Mouse (Mus musculus) kidney, adult 2 months (tissue): ENCODE data around the gene Kcnj15. TPM values are rescaled to one million over a fixed set of nuclear protein-coding genes. Genes with fewer than 3 reads are reported as not detected.

ENCODE experiments used
- DNase-seq: peaks from one replicate; pipeline ENCODE4 v3.0.0; 2021
- H3K27ac ChIP-seq: fragments of 200-500 bp; 2 replicates; pipeline ENCODE4 v1.5.1; 2012; ENCODE audit warnings: low read depth, low read length, control low read depth, inconsistent platforms; ENCODE audit not compliant: insufficient read depth
- H3K27me3 ChIP-seq: fragments of 200-500 bp; replicated peaks from 2 replicates; pipeline ENCODE4 v1.6.1; 2012; ENCODE audit warnings: mild to moderate bottlenecking, moderate library complexity, low read length, inconsistent platforms; ENCODE audit not compliant: control insufficient read depth, insufficient read depth
- H3K36me3 ChIP-seq: fragments of 200-500 bp; 2 replicates; pipeline ENCODE4 v1.6.1; 2012; ENCODE audit warnings: mild to moderate bottlenecking, moderate library complexity, low read length, inconsistent platforms; ENCODE audit not compliant: control insufficient read depth, insufficient read depth
- H3K4me1 ChIP-seq: fragments of 200-500 bp; 2 replicates; pipeline ENCODE4 v1.6.1; 2011; ENCODE audit warnings: low read length; ENCODE audit not compliant: control insufficient read depth, insufficient read depth
- H3K4me3 ChIP-seq: fragments of 200-500 bp; 2 replicates; pipeline ENCODE4 v1.5.1; 2011; ENCODE audit warnings: mild to moderate bottlenecking, low read depth, low read length, control low read depth; ENCODE audit not compliant: insufficient read depth
- CTCF ChIP-seq: fragments of 200-500 bp; conservative IDR thresholded peaks from 2 replicates; pipeline ENCODE4 v1.5.1; 2011; ENCODE audit warnings: low read depth, mild to moderate bottlenecking, control low read depth, low read length, moderate library complexity, mixed read lengths; ENCODE audit not compliant: insufficient read depth, insufficient read length
- POLR2A ChIP-seq: fragments of 200-500 bp; IDR thresholded peaks from one replicate; pipeline ENCODE4 v1.6.1; 2011; ENCODE audit warnings: low read depth, low read length, control low read depth
- WGBS: fragments of 180-500 bp; shearing (Covaris S2); methylation state at CpG from one replicate; pipeline ENCODE4 v1.1.7; 2018; 5-methylcytosine and 5-hydroxymethylcytosine counted together
- polyA plus RNA-seq: library from polyadenylated mRNA; depleted of rRNA; stranded (reverse); fragments of >200 nt; gene quantifications from 2 replicates; pipeline ENCODE4 v1.2.3, GENCODE M21; 2012

Gene Kcnj15
- polyA plus RNA-seq, 1 experiment: 327 TPM

DNA sequence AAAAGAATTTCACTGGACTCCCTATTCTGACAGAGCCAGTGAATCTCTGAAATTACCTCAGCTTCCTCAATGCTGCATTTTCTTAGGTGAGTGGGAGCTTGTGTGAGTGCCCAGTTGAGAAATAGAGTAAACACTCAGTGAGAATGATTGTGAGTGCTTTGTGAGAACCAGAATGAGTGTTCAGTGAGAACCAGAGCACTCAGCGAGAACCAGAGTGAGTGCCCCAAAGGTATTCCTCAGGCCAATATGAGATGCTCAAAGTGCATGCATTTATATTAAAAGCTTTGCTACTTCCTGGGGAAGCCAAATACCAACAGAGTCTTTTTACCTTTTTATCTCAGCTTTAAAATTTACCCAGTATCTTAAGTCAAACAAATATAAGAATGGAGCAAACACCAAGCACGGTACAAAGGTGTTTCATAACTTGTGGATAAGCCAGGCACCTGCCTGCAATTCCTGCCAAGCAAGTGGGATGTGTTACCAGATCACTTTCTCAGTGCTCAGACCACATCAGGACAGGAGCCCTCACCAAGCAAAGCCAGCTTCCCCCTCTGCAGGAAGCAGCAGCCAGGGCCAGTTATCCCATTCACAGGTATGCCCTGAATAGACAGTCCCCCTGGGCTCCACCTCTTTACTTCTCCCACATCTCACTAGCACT, 22.3 kb upstream of the Kcnj15 start:
- H3K4me1 ChIP-seq: no peaks in the 10 kb centered on the region
- no peaks in the 10 kb centered on the region for H3K36me3 ChIP-seq
- TF ChIP-seq POLR2A (no peak), CTCF (no peak)
- no peak overlapping the region for H3K4me3 ChIP-seq
- WGBS: 81% methylated on average over 2 of the region's 2 CpGs
- H3K27ac ChIP-seq: no peak overlapping the region
- no peaks in the 10 kb centered on the region for H3K27me3 ChIP-seq
- no peak for DNase-seq

DNA sequence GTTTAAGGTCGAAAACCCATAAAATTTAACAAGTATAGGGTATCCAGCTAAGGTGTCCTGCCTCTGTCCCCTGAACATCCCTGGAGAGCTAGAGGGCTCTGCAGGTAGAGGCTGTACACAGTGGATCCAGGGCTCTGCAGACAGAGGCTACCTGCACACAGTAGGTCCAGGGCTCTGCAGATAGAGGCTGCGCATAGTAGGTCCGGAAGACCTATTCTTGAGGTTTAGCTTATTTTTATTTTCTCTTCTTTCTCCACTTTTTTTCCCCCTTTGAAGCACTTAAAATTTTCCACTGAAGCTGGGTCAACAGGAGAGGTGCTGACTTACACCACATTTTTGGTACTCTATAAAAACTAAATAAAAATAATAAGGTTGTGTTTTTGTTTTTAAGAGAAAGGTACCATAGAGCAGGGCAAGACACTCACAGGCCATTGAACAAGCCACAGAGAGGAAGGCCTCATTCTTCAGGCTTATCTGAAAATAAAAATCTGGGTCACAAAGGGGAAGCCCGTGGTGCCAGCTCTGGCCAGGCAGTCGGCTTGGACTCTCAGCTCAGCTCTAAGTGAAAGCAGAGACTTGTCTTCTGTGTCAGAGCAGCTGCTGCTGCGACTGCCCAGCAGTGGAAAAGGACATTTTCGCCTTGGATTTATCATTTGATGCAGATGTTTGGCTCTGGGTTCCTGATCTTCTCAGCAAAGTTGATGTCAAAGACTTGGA, 18.0 kb upstream of the Kcnj15 start:
- Histone ChIP-seq H3K4me3 (no peak overlapping the region), H3K36me3 (no peaks in the 10 kb centered on the region), H3K27me3 (no peaks in the 10 kb centered on the region), H3K4me1 (peaks cover 10% of the 10 kb centered on the region; the same call in 1 of the 2 replicates), H3K27ac (no peak overlapping the region)
- DNase-seq: no peak
- TF ChIP-seq CTCF: no peak
- TF ChIP-seq POLR2A: no peak
- WGBS: 68% methylated on average over 7 of the region's 7 CpGs

DNA sequence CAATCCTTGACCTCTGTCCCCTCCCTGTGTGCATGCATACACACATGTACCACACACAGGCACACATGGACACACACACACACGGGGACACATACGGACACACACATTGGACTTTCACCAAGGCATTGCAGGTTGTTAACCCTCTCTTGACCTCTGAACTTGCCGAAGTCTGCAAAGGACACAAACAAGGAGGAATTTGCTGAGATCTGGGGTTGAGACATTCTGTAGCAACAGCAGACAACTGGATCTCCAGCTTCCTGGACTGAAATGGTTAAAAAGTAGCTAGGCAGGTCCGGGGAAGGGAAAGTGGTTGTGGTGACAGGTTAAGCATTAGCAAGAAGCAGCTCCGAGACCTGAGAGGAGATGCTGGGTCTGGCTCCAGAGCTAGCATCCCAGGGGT, 16.7 kb upstream of the Kcnj15 start:
- Histone ChIP-seq H3K27ac (peak overlapping the region; percentile 84), H3K36me3 (no peaks in the 10 kb centered on the region), H3K4me1 (peaks cover 19% of the 10 kb centered on the region; the same call in 1 of the 2 replicates), H3K4me3 (no peak overlapping the region), H3K27me3 (no peaks in the 10 kb centered on the region)
- peak; percentile 94 for DNase-seq
- TF ChIP-seq POLR2A: no peak
- TF ChIP-seq CTCF: no peak
- 27% methylated on average over 5 of the region's 5 CpGs for WGBS

DNA sequence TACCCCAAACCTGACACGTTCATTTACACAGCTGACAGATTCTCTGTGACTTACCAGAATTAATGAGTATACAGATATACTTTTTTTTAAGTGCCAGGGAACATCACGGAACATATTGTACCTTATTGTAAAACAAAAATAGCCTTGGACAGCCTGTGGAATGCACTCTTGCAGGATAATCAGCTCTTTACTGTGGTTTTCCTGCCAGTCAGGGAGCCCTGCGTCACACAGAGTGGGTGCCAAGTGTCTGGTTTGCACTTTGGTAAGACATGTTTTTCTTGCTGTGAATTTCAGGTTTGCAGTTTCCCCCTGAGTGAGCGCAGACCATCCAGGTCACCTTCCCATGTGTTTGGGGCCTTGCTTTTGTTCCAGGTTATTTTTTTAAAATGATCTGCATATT, 15.8 kb upstream of the Kcnj15 start:
- 32% methylated on average over 4 of the region's 4 CpGs for WGBS
- peak; percentile 93 for DNase-seq
- no peaks in the 10 kb centered on the region for H3K27me3 ChIP-seq
- no peaks in the 10 kb centered on the region for H3K36me3 ChIP-seq
- no peak for TF ChIP-seq CTCF
- TF ChIP-seq POLR2A: no peak
- peaks cover 26% of the 10 kb centered on the region; the same call in 1 of the 2 replicates for H3K4me1 ChIP-seq
- peak overlapping the region; percentile 92 for H3K27ac ChIP-seq
- H3K4me3 ChIP-seq: no peak overlapping the region

DNA sequence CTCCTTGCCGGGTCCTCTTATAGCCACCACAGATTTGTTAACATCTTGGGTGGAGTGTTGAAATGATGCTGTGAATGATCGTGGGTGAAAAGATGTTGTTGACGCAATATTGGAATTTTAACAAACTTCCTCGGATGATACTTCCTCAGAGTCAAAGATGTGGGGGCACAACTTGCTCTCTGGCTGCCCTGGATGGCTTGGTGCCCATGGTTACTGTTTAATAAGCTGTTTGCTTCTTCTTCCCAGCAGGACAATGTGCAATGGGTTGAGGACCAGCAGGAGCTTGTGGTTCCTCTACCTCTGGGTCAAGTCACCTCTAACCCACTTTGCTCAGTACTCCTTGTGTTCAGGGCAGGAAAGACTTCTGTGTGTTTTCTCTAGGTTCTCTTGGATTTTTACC, 15.2 kb upstream of the Kcnj15 start:
- TF ChIP-seq CTCF: no peak
- TF ChIP-seq POLR2A: no peak
- no peak overlapping the region for H3K4me3 ChIP-seq
- peaks cover 26% of the 10 kb centered on the region; the same call in 1 of the 2 replicates for H3K4me1 ChIP-seq
- no peaks in the 10 kb centered on the region for H3K27me3 ChIP-seq
- 50% methylated on average over 4 of the region's 4 CpGs for WGBS
- no peaks in the 10 kb centered on the region for H3K36me3 ChIP-seq
- peak overlapping the region; percentile 92 for H3K27ac ChIP-seq
- peak; percentile 95 for DNase-seq

DNA sequence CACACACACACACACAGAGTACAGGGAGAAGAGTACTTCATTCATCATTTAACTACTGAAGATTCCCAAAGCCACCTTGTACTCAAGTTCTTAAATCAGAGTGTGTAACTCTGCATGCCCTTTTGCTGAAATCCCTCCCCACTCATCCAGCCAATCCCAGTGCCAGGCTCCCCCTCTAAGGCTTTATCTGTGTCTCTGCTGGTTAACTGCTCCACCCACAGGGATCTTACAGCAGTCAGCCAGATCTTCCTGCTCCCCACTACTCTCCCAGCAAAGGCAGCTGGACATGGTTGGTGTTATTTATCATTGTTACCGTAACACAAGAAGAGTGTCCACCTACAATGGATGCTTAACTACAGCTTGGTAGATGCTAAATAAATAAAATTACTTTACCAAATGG, 14.0 kb upstream of the Kcnj15 start:
- 76% methylated on average over 1 of the region's 1 CpGs for WGBS
- Histone ChIP-seq H3K27me3 (no peaks in the 10 kb centered on the region), H3K4me1 (peaks cover 26% of the 10 kb centered on the region; the same call in 1 of the 2 replicates), H3K27ac (peak overlapping the region; percentile 92), H3K4me3 (no peak overlapping the region), H3K36me3 (no peaks in the 10 kb centered on the region)
- TF ChIP-seq CTCF: no peak
- no peak for TF ChIP-seq POLR2A
- peak; percentile 52 for DNase-seq

DNA sequence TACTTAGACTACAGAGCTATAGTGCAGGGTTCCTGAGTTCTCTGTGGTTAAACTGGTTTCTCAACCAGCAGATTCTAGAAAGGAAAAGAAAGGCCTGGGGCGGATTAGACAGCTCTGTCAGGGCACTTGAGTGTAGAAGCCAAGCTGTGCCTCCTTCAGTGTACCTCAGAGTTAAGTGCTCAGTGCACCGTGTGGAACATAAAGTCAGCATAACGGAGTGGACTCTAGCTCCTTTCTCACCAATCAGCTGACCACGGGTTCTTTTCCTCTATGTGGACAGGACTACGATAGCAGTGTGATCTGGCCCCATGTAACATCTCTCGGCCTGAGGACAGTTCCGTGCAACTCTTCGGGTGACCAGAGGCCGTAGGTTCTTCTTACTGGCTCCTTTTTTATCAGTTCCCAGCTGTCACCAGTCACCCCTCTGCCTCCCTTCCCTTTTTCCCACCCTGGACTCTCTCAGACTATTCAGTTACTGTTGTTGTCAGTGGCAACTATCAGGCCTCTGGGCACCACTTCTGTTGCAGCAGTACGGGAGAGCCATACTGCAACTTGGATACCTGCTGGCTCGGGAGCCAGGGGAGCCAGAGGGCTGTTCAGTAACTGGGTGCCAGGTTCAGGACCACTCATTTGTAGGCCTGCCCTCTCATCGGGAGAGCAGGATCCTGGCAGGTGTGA, 12.6 kb upstream of the Kcnj15 start:
- Histone ChIP-seq H3K27me3 (no peaks in the 10 kb centered on the region), H3K36me3 (no peaks in the 10 kb centered on the region), H3K27ac (peak overlapping the region; percentile 98), H3K4me3 (no peak overlapping the region), H3K4me1 (peaks cover 26% of the 10 kb centered on the region; the same call in 1 of the 2 replicates)
- no peak for TF ChIP-seq POLR2A
- no peak for TF ChIP-seq CTCF
- 55% methylated on average over 12 of the region's 12 CpGs for WGBS
- DNase-seq: peak; percentile 75
